Mouse (Mus musculus): ENCODE measurements around the gene Atrn. TPM values are rescaled to one million over a fixed set of nuclear protein-coding genes. Genes with fewer than 3 reads are reported as not detected.

Gene Atrn
- polyA plus RNA-seq, 1 experiment from 2014 or later, result 7.2 TPM

DNA sequence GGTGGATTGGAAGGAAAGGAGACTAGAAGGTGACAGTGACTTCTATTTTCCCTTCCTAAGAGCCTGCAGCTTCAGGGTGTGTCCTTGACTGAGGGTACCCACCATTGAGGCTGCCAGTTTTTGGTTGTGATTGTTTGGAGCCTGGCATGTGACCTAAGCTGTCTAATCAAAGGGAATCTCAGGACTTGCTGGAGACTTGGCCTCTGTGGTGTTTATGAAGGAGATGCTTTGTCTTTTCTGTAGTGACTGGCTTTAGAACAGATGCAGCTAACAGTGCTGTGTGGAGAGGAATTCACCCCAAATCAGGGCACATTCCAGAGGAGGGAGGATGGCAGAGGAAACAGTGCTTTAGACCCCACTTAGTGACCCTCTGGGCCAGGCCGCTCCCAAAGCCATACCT lies 8.6 kb downstream of the Atrn start:
- Histone ChIP-seq H3K27me3 (replicated peaks) (no peaks in the 10 kb centered on the region), H3K4me3 (no peak overlapping the region), H3K4me2 (no peak overlapping the region), H3K9ac (no peak overlapping the region), H3K27ac (ENCODE audit: poor library complexity, severe bottlenecking) (no peak overlapping the region; the same call in 1 of the 2 replicates), H3K36me3 (peaks cover 7% of the 10 kb centered on the region; the same call in 1 of the 2 replicates), H3K4me1 (replicated peaks) (peaks cover 15% of the 10 kb centered on the region), H3K9me3 (replicated peaks) (no peaks in the 10 kb centered on the region)
- WGBS, result 69% methylated on average over 1 of the region's 1 CpGs
- ATAC-seq (ENCODE audit: insufficient number of reproducible peaks, low FRiP score), result no peak

DNA sequence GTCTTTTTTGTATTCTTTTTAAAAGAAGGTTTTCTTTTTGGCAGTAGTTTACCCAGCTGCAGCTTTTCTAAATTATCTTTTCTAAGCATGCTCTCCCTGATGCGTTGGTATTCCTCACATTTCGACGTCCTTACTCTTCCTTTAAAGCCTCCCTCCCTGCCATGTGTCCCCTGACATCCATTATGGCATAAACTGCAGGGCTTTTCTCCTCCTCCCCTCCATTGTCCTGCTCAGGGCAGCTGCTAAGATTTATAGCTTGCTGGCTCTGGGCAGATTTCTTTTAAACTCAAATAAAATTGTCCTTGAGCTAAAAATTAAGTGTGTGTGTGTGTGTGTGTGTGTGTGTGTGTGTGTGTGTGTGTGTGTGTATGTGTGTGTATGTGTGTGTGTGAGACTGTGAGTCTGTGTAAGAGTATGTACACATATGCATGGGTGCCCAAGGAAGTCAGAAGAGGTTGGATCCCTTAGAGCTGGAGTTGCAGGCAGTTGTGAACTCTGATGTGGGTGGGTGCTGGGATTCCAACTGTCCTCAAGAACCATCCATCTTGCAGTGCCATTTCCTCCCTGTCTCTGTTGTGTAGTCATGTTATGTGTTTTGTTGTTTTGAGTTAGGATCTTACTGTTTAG lies 10.3 kb downstream of the Atrn start:
- Histone ChIP-seq H3K9me3 (replicated peaks) (no peaks in the 10 kb centered on the region), H3K27ac (ENCODE audit: poor library complexity, severe bottlenecking) (no peak overlapping the region), H3K9ac (no peak overlapping the region), H3K4me1 (replicated peaks) (peaks cover 15% of the 10 kb centered on the region), H3K36me3 (peaks cover 5% of the 10 kb centered on the region; the same call in 1 of the 2 replicates), H3K27me3 (replicated peaks) (no peaks in the 10 kb centered on the region), H3K4me3 (no peak overlapping the region), H3K4me2 (no peak overlapping the region)
- no peak for ATAC-seq (ENCODE audit: insufficient number of reproducible peaks, low FRiP score)
- 75% methylated on average over 3 of the region's 3 CpGs for WGBS

GRCm38 (mm10) chr2:130917686-130918085 lies 11.4 kb downstream of the Atrn start:
- WGBS, result 98% methylated on average over 1 of the region's 1 CpGs
- H3K9ac ChIP-seq, result no peak overlapping the region

DNA sequence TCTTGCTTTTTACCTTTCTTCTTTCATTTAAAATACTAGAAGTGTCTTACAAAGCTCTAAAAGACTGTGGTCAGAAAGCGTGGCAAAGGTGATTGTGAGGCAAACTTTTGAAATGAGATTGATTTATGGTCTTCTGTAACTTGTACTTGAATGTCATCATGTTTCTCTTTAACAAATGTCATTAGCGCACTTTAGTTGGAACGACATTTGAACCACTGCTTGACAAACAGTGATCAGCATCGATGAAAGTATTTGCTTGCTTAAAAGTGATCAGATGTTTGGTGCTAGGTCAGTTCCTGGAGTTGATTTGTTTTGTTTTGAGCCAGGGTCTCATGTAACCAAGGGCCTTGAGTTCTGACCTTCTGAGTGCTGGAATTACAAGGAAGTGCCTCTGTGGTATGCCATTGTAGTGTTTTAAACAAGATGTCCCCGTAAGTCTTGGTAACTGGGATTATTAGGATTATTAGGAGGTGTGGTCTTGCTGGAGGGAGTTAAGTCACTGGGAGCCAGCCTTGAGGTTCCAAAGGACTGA lies 12.8 kb downstream of the Atrn start:
- Histone ChIP-seq H3K4me2 (no peak overlapping the region), H3K9me3 (replicated peaks) (no peaks in the 10 kb centered on the region), H3K27me3 (replicated peaks) (no peaks in the 10 kb centered on the region), H3K36me3 (peaks cover 5% of the 10 kb centered on the region; the same call in 1 of the 2 replicates), H3K4me1 (replicated peaks) (peaks cover 10% of the 10 kb centered on the region), H3K9ac (no peak overlapping the region), H3K4me3 (no peak overlapping the region), H3K27ac (ENCODE audit: poor library complexity, severe bottlenecking) (no peak overlapping the region)
- no peak for ATAC-seq (ENCODE audit: insufficient number of reproducible peaks, low FRiP score)
- WGBS, result 80% methylated on average over 5 of the region's 5 CpGs

More at GRCm38 (mm10) chr2:130917686-130918085, 11.4 kb downstream of the Atrn start:
- H3K36me3 ChIP-seq, result peaks cover 5% of the 10 kb centered on the region; the same call in 1 of the 2 replicates
- no peak for ATAC-seq (ENCODE audit: insufficient number of reproducible peaks, low FRiP score)
- H3K4me2 ChIP-seq, result no peak overlapping the region
- H3K27me3 ChIP-seq (replicated peaks), result no peaks in the 10 kb centered on the region
- H3K4me3 ChIP-seq, result no peak overlapping the region
- H3K27ac ChIP-seq (ENCODE audit: poor library complexity, severe bottlenecking), result no peak overlapping the region
- H3K9me3 ChIP-seq (replicated peaks), result no peaks in the 10 kb centered on the region
- peaks cover 15% of the 10 kb centered on the region for H3K4me1 ChIP-seq (replicated peaks)

DNA sequence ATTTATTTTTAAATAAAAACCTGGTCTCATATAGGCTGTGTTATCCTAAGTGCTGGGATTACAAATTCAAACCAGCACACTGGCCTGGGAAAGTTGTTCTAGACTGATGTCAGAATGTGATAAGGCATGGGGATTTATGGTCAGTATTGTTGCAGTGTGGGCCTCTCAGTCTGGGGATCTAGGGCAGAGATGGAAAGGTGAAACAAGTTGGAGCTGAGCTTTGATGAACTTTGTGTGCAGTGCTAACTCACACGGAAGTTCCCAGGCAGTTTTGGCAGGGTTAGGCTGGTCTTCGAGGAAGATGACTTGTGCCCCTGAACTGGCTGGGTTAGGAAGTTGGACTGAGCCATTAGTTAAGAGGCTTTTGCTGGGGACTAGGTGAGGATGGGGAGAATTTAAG lies 18.7 kb downstream of the Atrn start:
- ATAC-seq (ENCODE audit: insufficient number of reproducible peaks, low FRiP score), result no peak

GRCm38 (mm10) chr2:130928031-130928430 lies 21.7 kb downstream of the Atrn start:
- 87% methylated on average over 4 of the region's 4 CpGs for WGBS
- Histone ChIP-seq H3K4me3 (no peak overlapping the region), H3K27ac (ENCODE audit: poor library complexity, severe bottlenecking) (no peak overlapping the region), H3K27me3 (replicated peaks) (no peaks in the 10 kb centered on the region), H3K9ac (no peak overlapping the region), H3K4me1 (replicated peaks) (no peaks in the 10 kb centered on the region), H3K36me3 (no peaks in the 10 kb centered on the region), H3K9me3 (replicated peaks) (no peaks in the 10 kb centered on the region), H3K4me2 (no peak overlapping the region)
- no peak for ATAC-seq (ENCODE audit: insufficient number of reproducible peaks, low FRiP score)

More for the DNA sequence above, 18.7 kb downstream of the Atrn start:
- no peaks in the 10 kb centered on the region for H3K36me3 ChIP-seq
- 72% methylated on average over 2 of the region's 2 CpGs for WGBS
- no peaks in the 10 kb centered on the region for H3K27me3 ChIP-seq (replicated peaks)
- H3K4me2 ChIP-seq, result no peak overlapping the region
- no peaks in the 10 kb centered on the region for H3K9me3 ChIP-seq (replicated peaks)
- H3K27ac ChIP-seq (ENCODE audit: poor library complexity, severe bottlenecking), result no peak overlapping the region
- no peak overlapping the region for H3K4me3 ChIP-seq
- no peaks in the 10 kb centered on the region for H3K4me1 ChIP-seq (replicated peaks)
- no peak overlapping the region for H3K9ac ChIP-seq

- Histone ChIP-seq H3K27me3 (replicated peaks) (no peaks in the 10 kb centered on the region), H3K9me3 (replicated peaks) (no peaks in the 10 kb centered on the region), H3K4me2 (no peak overlapping the region), H3K36me3 (no peaks in the 10 kb centered on the region), H3K9ac (no peak overlapping the region), H3K4me1 (replicated peaks) (no peaks in the 10 kb centered on the region), H3K27ac (ENCODE audit: poor library complexity, severe bottlenecking) (no peak overlapping the region), H3K4me3 (no peak overlapping the region)
- ATAC-seq (ENCODE audit: insufficient number of reproducible peaks, low FRiP score), result no peak
These were observed 22.2 kb downstream of the Atrn start for GRCm38 (mm10) chr2:130928530-130928929.

DNA sequence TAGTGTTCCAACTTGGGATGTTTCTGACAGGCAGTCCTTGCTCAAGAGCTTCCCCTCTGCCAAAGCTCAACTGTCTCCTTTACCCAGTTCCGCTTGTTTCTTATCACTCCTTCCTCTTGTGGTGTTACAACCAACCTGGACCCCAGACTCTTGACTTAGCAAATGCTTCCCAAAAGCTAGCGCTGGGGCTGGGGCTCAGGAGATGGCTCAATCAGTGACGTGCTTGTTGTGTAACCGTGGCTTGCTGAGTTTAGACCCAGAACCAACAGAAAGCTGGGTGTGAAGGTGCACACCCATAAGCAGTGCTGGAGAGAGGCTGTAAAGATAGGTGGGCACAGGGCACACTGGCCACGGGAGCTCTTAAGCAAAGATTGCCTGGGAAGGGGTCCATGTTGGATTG lies 23.7 kb downstream of the Atrn start:
- no peak overlapping the region for H3K4me2 ChIP-seq
- no peaks in the 10 kb centered on the region for H3K27me3 ChIP-seq (replicated peaks)
- H3K4me1 ChIP-seq (replicated peaks), result no peaks in the 10 kb centered on the region
- H3K9ac ChIP-seq, result no peak overlapping the region
- WGBS, result 79% methylated on average over 5 of the region's 5 CpGs
- no peaks in the 10 kb centered on the region for H3K36me3 ChIP-seq
- no peak overlapping the region for H3K27ac ChIP-seq (ENCODE audit: poor library complexity, severe bottlenecking)
- H3K4me3 ChIP-seq, result no peak overlapping the region
- H3K9me3 ChIP-seq (replicated peaks), result no peaks in the 10 kb centered on the region
- no peak for ATAC-seq (ENCODE audit: insufficient number of reproducible peaks, low FRiP score)

DNA sequence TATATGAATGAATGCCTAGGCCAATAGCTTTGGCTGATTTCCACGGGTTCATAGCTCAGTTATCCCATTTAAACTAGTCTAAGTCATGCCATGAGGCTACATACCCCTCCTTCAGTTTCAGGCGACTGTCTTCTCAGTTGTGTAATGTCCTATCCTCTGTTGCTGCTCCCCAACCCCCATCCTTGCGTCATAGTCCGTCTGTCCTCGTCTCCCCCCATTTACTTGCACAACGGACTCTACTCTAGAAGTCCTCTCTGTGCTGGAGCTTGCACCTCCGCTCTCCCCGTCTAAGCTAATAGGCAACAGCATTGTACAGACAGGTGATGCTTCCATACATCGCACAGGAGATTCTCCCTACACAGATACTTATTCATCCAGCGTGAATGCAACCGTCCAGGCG lies 26.6 kb downstream of the Atrn start:
- Histone ChIP-seq H3K27ac (ENCODE audit: poor library complexity, severe bottlenecking) (no peak overlapping the region), H3K4me1 (replicated peaks) (no peaks in the 10 kb centered on the region), H3K4me3 (no peak overlapping the region), H3K36me3 (peaks cover 3% of the 10 kb centered on the region; the same call in 1 of the 2 replicates), H3K27me3 (replicated peaks) (no peaks in the 10 kb centered on the region), H3K9me3 (replicated peaks) (no peaks in the 10 kb centered on the region), H3K4me2 (no peak overlapping the region), H3K9ac (no peak overlapping the region)
- 85% methylated on average over 12 of the region's 12 CpGs for WGBS
- ATAC-seq (ENCODE audit: insufficient number of reproducible peaks, low FRiP score), result no peak

GRCm38 (mm10) chr2:130949781-130950180 lies 43.5 kb downstream of the Atrn start:
- H3K4me1 ChIP-seq (replicated peaks), result no peaks in the 10 kb centered on the region
- 72% methylated on average over 2 of the region's 2 CpGs for WGBS
- H3K27me3 ChIP-seq (replicated peaks), result no peaks in the 10 kb centered on the region

DNA sequence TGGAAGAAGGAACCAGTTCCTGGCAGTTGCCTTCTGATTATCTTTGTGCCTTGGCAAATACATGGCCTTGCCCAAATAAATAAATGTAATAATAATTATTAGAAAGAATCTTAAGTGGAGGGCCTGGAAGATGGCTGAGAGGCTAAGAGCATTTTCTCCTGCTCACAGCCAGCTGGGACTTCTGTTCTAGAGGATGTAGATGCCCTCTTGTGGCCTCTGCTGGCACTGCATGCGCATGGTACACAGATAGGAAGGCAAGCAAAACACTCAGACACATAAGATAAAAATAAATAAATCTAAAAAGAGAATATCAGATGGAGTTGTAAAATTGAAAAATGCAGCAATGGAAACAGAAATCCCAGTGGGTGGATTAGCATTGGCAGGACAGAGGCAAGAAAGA lies 44.3 kb downstream of the Atrn start:
- Histone ChIP-seq H3K4me2 (no peak overlapping the region), H3K36me3 (no peaks in the 10 kb centered on the region; the same call in 1 of the 2 replicates), H3K27ac (ENCODE audit: poor library complexity, severe bottlenecking) (no peak overlapping the region), H3K4me1 (replicated peaks) (no peaks in the 10 kb centered on the region), H3K4me3 (no peak overlapping the region), H3K27me3 (replicated peaks) (no peaks in the 10 kb centered on the region), H3K9me3 (replicated peaks) (no peaks in the 10 kb centered on the region), H3K9ac (no peak overlapping the region)
- 0% methylated on average over 1 of the region's 1 CpGs for WGBS
- no peak for ATAC-seq (ENCODE audit: insufficient number of reproducible peaks, low FRiP score)

More at GRCm38 (mm10) chr2:130949781-130950180, 43.5 kb downstream of the Atrn start:
- ATAC-seq (ENCODE audit: insufficient number of reproducible peaks, low FRiP score), result no peak
- H3K27ac ChIP-seq (ENCODE audit: poor library complexity, severe bottlenecking), result no peak overlapping the region
- no peak overlapping the region for H3K4me2 ChIP-seq
- no peaks in the 10 kb centered on the region for H3K9me3 ChIP-seq (replicated peaks)
- no peak overlapping the region for H3K4me3 ChIP-seq
- H3K9ac ChIP-seq, result no peak overlapping the region
- no peaks in the 10 kb centered on the region; the same call in 1 of the 2 replicates for H3K36me3 ChIP-seq

DNA sequence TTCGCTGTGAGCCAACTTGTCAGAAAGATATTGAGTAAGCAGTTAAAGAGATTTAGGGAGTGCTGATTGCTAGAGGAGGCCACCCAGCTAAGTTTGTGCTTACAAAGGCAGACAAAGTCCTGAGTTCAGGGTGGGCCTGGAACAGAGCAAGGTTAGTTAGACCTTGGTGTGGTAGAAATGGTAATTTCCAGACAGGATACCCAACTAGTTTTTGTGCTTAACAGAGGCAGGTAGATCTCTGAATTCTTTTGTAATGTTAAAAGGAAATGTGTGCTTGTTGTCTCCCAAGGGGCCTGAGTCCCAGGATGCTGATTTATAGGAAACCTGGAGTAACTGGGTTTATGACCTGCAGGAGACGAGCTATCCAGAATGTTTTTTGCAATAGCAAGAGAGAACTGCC lies 52.6 kb downstream of the Atrn start:
- peaks cover 10% of the 10 kb centered on the region; the same call in 1 of the 2 replicates for H3K36me3 ChIP-seq
- H3K27ac ChIP-seq (ENCODE audit: poor library complexity, severe bottlenecking), result no peak overlapping the region
- no peaks in the 10 kb centered on the region for H3K4me1 ChIP-seq (replicated peaks)
- 85% methylated on average over 2 of the region's 2 CpGs for WGBS
- no peaks in the 10 kb centered on the region for H3K9me3 ChIP-seq (replicated peaks)
- H3K4me2 ChIP-seq, result no peak overlapping the region
- no peaks in the 10 kb centered on the region for H3K27me3 ChIP-seq (replicated peaks)
- ATAC-seq (ENCODE audit: insufficient number of reproducible peaks, low FRiP score), result no peak
- no peak overlapping the region for H3K4me3 ChIP-seq
- no peak overlapping the region for H3K9ac ChIP-seq
